Mouse (Mus musculus): ENCODE data around the gene Tmsb15l. TPM values are rescaled to one million over a fixed set of nuclear protein-coding genes. Genes with fewer than 3 reads are reported as not detected.
A peak's percentile ranks its signal among the peaks of the same experiment; 100 is the strongest.
"Not testable (repeated sequence)": the region's sequence is repeated elsewhere in the genome, so short reads cannot be mapped to it uniquely, and the experiment has no call there.

Gene Tmsb15l
- total RNA-seq, 2 experiments from 2014 or later: 3.6 to 3.8 TPM

DNA sequence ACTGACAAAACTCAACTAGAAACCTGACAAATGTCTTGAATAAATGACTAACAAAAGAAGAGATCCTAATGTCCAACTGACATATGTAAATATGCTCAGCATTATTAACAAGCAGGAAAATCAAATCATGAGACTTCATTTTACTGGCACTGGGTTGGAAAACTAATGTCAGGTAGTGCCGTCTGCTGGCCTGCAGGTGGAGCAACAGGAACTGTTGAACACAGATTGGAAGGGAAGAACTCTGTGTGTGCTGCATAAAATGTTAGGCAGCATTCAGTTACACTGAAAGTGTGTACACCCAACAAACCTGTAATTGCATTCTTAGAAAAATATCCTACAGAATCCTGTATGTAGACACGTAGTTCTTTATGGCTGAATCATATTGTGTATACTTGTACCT, 17.0 kb downstream of the Tmsb15l start:
- no peak overlapping the region for H3K27ac ChIP-seq

DNA sequence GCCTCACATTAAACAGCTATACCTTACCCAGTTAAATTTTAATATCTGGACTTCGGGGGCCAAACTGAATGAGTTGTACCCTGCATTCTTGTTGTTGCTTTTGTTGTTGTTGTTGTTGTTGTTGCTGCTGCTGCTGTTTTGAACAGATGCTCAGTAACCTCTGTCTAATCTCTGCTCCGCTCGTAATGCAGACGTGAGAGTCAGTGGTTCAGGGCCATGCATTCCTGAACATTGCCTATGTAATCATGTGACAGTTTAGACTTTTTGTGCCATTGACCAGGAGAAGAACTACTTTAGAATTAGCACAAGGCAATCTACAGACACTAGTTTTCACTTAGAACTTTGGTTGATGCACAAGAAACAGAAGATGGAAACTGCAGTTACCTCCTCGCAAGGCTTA, 18.4 kb downstream of the Tmsb15l start:
- intact Hi-C loops (cut with DNase I): loop anchor here (2.0 kb wide), 2 partner anchors 21 to 59 kb away; no protein-coding TSS in a partner anchor
- not testable (repeated sequence) for DNase-seq (ENCODE audit: extremely low spot score in 1 of 2, low spot score in 2 of 2); H3K27ac ChIP-seq
- peak overlapping the region; percentile 24; the same call in 1 of the 2 replicates for H3K4me3 ChIP-seq

More for the DNA sequence above, 17.0 kb downstream of the Tmsb15l start:
- H3K4me3 ChIP-seq: no peak overlapping the region
- peak in 1 of 2 experiments; percentile 7 for DNase-seq (ENCODE audit: extremely low spot score in 1 of 2, low spot score in 2 of 2)
- peak; percentile 44 for TF ChIP-seq CTCF (IDR thresholded peaks at IDR 0.05)
- intact Hi-C loops (cut with DNase I): loop anchor here (2.0 kb wide), 2 partner anchors 19 to 57 kb away; no protein-coding TSS in a partner anchor

DNA sequence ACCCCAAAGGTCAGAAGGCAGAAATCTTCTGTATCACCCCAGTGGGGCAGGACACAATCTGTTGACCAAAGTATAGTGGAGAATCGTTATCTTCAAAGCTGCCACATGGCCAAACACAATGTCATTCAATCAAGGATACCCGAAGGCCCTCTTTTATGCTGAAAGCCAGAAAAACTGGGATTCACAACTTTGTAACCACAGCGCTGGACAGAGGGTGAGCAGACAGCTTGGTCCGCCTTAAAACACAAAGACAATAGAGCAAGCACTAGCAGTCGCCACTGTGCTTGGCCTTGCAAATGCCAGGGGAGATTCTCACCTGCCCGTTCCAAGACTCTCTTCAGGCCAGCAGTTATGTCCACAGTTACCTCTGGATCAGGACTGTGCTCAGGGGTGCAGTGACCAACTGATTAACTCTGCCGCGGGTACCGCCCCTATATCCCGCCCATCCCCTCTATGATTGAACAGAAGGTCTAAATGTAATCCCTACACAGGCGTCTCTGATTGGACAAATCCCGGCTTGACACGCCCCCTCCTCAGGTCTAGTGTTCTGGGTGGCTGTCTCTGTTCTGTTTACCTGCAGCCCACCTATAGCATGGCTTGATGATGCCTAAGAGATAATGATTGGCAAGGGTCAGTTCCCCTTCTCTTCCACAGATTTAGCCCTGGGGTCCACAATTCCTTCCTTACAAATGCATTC, 18.9 kb downstream of the Tmsb15l start:
- H3K4me3 ChIP-seq: peak overlapping the region; percentile 49
- not testable (repeated sequence) for H3K27ac ChIP-seq
- intact Hi-C loops (cut with DNase I): loop anchor here (2.0 kb wide), 2 partner anchors 21 to 59 kb away; no protein-coding TSS in a partner anchor
- peak; percentile 68 to 77 for DNase-seq (ENCODE audit: extremely low spot score in 1 of 2, low spot score in 2 of 2)

DNA sequence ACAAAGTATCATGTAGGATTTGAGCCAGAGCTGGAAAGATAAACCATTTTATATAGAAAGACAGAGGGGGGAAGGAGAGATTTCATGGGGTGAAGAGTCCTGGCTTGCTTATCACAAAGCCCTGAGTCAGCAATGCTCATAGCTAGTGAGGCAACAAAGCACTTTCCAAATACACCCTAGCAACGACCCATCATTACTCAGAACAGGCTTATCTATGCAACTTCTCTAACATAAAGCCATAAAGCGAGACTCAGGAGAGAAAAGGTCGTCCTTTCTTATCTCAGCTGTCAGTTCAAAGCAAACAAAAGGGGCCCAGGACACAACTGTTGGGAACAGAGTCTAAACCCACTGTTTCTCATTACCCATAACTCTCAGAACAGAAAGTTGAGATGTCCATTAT, 38.7 kb downstream of the Tmsb15l start:
- no peak overlapping the region for H3K27ac ChIP-seq
- intact Hi-C loops (cut with DNase I): no loop called here
- no peak overlapping the region for H3K4me3 ChIP-seq
- TF ChIP-seq CTCF (IDR thresholded peaks at IDR 0.05): no peak
- no peak for DNase-seq (ENCODE audit: extremely low spot score in 1 of 2, low spot score in 2 of 2)

DNA sequence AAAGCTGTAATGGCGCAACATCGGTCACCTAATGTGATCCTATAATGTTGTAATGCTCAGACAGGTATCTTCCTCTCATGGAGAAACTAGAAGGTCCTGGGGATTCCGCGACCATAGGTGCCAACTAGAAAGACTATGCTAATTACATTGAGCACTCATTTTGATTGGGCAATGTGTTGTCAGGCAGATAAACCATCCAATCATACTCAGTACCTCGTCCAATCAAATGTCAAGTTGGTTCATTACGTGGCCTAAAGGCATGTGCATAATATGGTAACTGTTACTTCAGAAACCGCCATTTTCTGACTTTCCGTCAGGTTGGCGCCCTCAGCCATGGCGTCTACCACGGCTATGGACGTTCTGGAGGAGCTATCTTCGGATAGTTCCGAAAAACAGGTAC, 49.6 kb downstream of the Tmsb15l start, which contains the start of gene H2bfm:
Gene H2bfm, plus strand, starts transcription at position 295 of the 400 bp plus-strand sequence.
- TF ChIP-seq CTCF (IDR thresholded peaks at IDR 0.05): no peak
- Histone ChIP-seq H3K4me3 (no peak within 1 kb of the TSS), H3K27ac (no peak within 1 kb of the TSS)
- DNase-seq (ENCODE audit: extremely low spot score in 1 of 2, low spot score in 2 of 2): no peak
- intact Hi-C loops (cut with DNase I): no loop called here

DNA sequence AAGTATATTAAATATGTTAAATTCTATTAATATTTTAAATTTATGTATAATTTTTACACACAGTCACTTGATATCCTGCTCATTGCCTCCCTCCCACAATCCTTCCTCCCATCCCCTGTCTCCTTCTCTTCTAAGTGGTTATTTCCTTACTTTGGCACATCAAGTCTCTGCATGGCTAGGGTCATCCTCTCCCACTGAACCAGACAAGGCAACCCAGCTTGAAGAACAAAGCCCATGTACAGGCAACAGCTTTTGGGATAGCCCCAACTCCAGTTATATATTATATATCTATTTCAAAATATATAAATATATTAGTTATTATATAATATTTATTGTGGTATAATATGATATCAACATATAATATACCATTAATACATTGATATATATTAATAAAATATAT, 50.8 kb downstream of the Tmsb15l start:
- intact Hi-C loops (cut with DNase I): no loop called here
- no peak overlapping the region for H3K27ac ChIP-seq
- H3K4me3 ChIP-seq: no peak overlapping the region
- DNase-seq (ENCODE audit: extremely low spot score in 1 of 2, low spot score in 2 of 2): no peak
- TF ChIP-seq CTCF (IDR thresholded peaks at IDR 0.05): no peak

Other genes starting within 250 kb of the Tmsb15l start
- gene Morf4l2, start 233.2 kb downstream of the Tmsb15l start, total RNA-seq (2021): 100 to 1,000 TPM; 325 to 327 TPM
- under 1 TPM in 1 of 2 experiments, not detected in 1; 0.89 TPM for gene Glra4, start 196.7 kb downstream of the Tmsb15l start, total RNA-seq (2021)
- gene Plp1, start 154.2 kb downstream of the Tmsb15l start, total RNA-seq (2021): 100 to 1,000 TPM; 435 to 470 TPM
- gene Rab9b, start 108.1 kb downstream of the Tmsb15l start, total RNA-seq (2021): 10 to 100 TPM; 13.8 to 16.0 TPM
- gene H2bfm, start 49.5 kb downstream of the Tmsb15l start, total RNA-seq (2021): not detected
- gene Tmsb15b2, start 1.4 kb downstream of the Tmsb15l start, total RNA-seq (2021): 10 to 100 TPM in 1 of 2 experiments, 1 to 10 TPM in 1; 7.5 to 19.7 TPM
- 1 to 10 TPM; 2.8 to 7.7 TPM for gene Tmsb15b1, start within 50 bp of the Tmsb15l start, total RNA-seq (2021)
- 100 to 1,000 TPM; 258 to 272 TPM for gene Zcchc18, start 16.3 kb upstream of the Tmsb15l start, total RNA-seq (2021)
- 10 to 100 TPM; 26.5 to 34.7 TPM for gene Slc25a53, start 61.4 kb upstream of the Tmsb15l start, total RNA-seq (2021)
- 10 to 100 TPM in 1 of 2 experiments, 1 to 10 TPM in 1; 8.8 to 10.6 TPM for gene Fam199x, start 72.7 kb upstream of the Tmsb15l start, total RNA-seq (2021)
- not detected for gene Esx1, start 145.2 kb upstream of the Tmsb15l start, total RNA-seq (2021)